ENCODE assay signal across 21 mouse cellular contexts in genomic region chr19:40496509-40497267, GRCm38 (mm10). TPM values are rescaled to one million over a fixed set of nuclear protein-coding genes. Genes with fewer than 3 reads are reported as not detected.
DNase-seq lines count a peak whose midpoint lies in the region; ATAC-seq lines count a peak whose summit lies in the region.
"Had no signal": no experiment of that assay in that cellular context is flagged by ENCODE, and none has a peak within 500 bp of the region (broad histone marks: within the 10 kb centered on the region; RNA-seq: fewer than 3 reads in every experiment).

No protein-coding gene starts in this region.

- whole genome bisulfite sequencing in kidney, embryonic 14.5 days = 86% methylated on average over 11 of the region's 11 CpGs

- H3K36me3 ChIP-seq in kidney, embryonic 14.5 days (ENCODE audit: control insufficient read depth, insufficient read depth, low read length) = no peaks in the 10 kb centered on the region
- H3K36me3 ChIP-seq: embryonic facial prominence, embryonic 15.5 days; hindbrain, embryonic 15.5 days; midbrain, embryonic 10.5 days; stomach, embryonic 15.5 days had no signal

- H3K27me3 ChIP-seq in kidney, embryonic 14.5 days (ENCODE audit: control insufficient read depth, insufficient read depth, low read length) = no peaks in the 10 kb centered on the region
- H3K27me3 ChIP-seq: embryonic facial prominence, embryonic 15.5 days; hindbrain, embryonic 15.5 days; stomach, embryonic 15.5 days had no signal

- no peak overlapping the region for H3K9ac ChIP-seq in kidney, embryonic 14.5 days (ENCODE audit: low read depth, low read length)
- H3K9ac ChIP-seq: embryonic facial prominence, embryonic 15.5 days; hindbrain, embryonic 15.5 days; stomach, embryonic 15.5 days had no signal

- no peak overlapping the region for H3K4me3 ChIP-seq in kidney, embryonic 14.5 days (ENCODE audit: low read length)
- H3K4me3 ChIP-seq: embryonic facial prominence, embryonic 15.5 days; gastrocnemius, adult 2 months; hindbrain, embryonic 15.5 days; midbrain, embryonic 10.5 days; stomach, embryonic 15.5 days had no signal

- H3K4me2 ChIP-seq in kidney, embryonic 14.5 days (replicated peaks; ENCODE audit: low read depth, low read length) = no peak overlapping the region
- H3K4me2 ChIP-seq: embryonic facial prominence, embryonic 15.5 days; hindbrain, embryonic 15.5 days; stomach, embryonic 15.5 days had no signal

- no peak overlapping the region for H3K27ac ChIP-seq in kidney, embryonic 14.5 days (ENCODE audit: low read depth, low read length)
- H3K27ac ChIP-seq: embryonic facial prominence, embryonic 15.5 days; hindbrain, embryonic 15.5 days; midbrain, embryonic 10.5 days; stomach, embryonic 15.5 days had no signal

- DNase-seq in adrenal gland, adult 2 months = peak; percentile 36
- DNase-seq in adrenal gland, postnatal 25 days = no peak
- DNase-seq in heart, adult 9 months (ENCODE audit: low spot score in 2 of 2) = peak; percentile 50 to 69
- DNase-seq in heart, postnatal 4 days = no peak
- peak; percentile 36 for DNase-seq in lung, postnatal 10 days
- no peak for DNase-seq in lung, postnatal 4 days
- DNase-seq: cerebellum, adult 11 months; cerebellum, adult 9-11 months; gastrocnemius, adult 2 months; kidney, adult 8-10 months; kidney, postnatal 14 days; right cerebral cortex, postnatal 4 days; thymus, adult 18-20 months; thymus, postnatal 36 days had no signal

- H3K9me3 ChIP-seq in kidney, embryonic 14.5 days (ENCODE audit: control insufficient read depth, low read length) = no peaks in the 10 kb centered on the region
- H3K9me3 ChIP-seq: embryonic facial prominence, embryonic 15.5 days; hindbrain, embryonic 15.5 days; midbrain, embryonic 10.5 days; stomach, embryonic 15.5 days had no signal

- H3K4me1 ChIP-seq in kidney, embryonic 14.5 days (ENCODE audit: control insufficient read depth, insufficient read depth, low read length) = no peaks in the 10 kb centered on the region
- H3K4me1 ChIP-seq: embryonic facial prominence, embryonic 15.5 days had no signal

- ATAC-seq in kidney, embryonic 14.5 days (ENCODE audit: low FRiP score, low TSS enrichment) = no peak
- ATAC-seq: forebrain, embryonic 14.5 days; midbrain, embryonic 16.5 days had no signal

RNA-seq across cellular contexts. Expression of gene Sorbs1, which starts 16.9 kb away (rescaled TPM):
- total RNA-seq in adrenal gland, adult 2 months (2021) = 100 to 1,000 TPM; 116 to 123 TPM
- 13.4 and 17.7 TPM in 2 replicates for polyA plus RNA-seq in adrenal gland, adult 2 months (2012; rRNA removed)
- total RNA-seq in adrenal gland, postnatal 25 days (2021) = 66.4 and 76.7 TPM in 2 replicates
- total RNA-seq in heart, postnatal 4 days (2021) = 100 to 1,000 TPM; 234 to 256 TPM
- 39.3 and 49.5 TPM in 2 replicates for polyA plus RNA-seq in kidney, embryonic 14.5 days (2014; fragmentation: Nextera tagmentation; extraction: Ambion mirVana)

Comparison
In these comparisons a context has a peak if more than half of its experiments do, and no peak if none do; other contexts are left out.
1. DNase-seq: peak in adrenal gland, adult 2 months (single experiment), heart, adult 9 months (2 of 2) and lung, postnatal 10 days (single experiment); none in adrenal gland, postnatal 25 days (single experiment), heart, postnatal 4 days (single experiment) and lung, postnatal 4 days (0 of 2).